8 mouse cellular contexts compared by ENCODE assay signal in genomic region chr7:131542115-131542871, GRCm38 (mm10). TPM values are rescaled to one million over a fixed set of nuclear protein-coding genes. Genes with fewer than 3 reads are reported as not detected.
DNase-seq lines count a peak whose midpoint lies in the region; ATAC-seq lines count a peak whose summit lies in the region.

Hmx3 (plus strand) TSS chr7:131542867.

- peaks cover 32% of the 10 kb centered on the region for H3K4me1 ChIP-seq in megakaryocyte, embryonic 14.5 days
- peaks cover 28% of the 10 kb centered on the region for H3K4me1 ChIP-seq in forebrain, embryonic 13.5 days
- H3K4me1 ChIP-seq in limb, embryonic 10.5 days, result peaks cover 32% of the 10 kb centered on the region
- H3K4me1 ChIP-seq in neural tube, embryonic 14.5 days (ENCODE audit: control insufficient read depth, insufficient read depth, low read length), result peaks cover 16% of the 10 kb centered on the region

- no peak within 1 kb of the TSS for H3K27ac ChIP-seq in forebrain, embryonic 13.5 days
- peak within 1 kb of the TSS; percentile 51 for H3K27ac ChIP-seq in limb, embryonic 10.5 days
- H3K27ac ChIP-seq in neural tube, embryonic 14.5 days (ENCODE audit: low read depth, low read length), result peak within 1 kb of the TSS; percentile 16; the same call in 1 of the 2 replicates

- peak; percentile 75 for DNase-seq in limb, embryonic 10.5 days (ENCODE audit: low spot score)
- DNase-seq in right cerebral cortex, postnatal 25 days, result no peak
- no peak for DNase-seq in right cerebral cortex, postnatal 10 days (ENCODE audit: low spot score in 2 of 2)
- no peak for DNase-seq in gastrocnemius, adult 18-20 months (ENCODE audit: low spot score)

- peak within 1 kb of the TSS; percentile 80 for H3K4me3 ChIP-seq in megakaryocyte, embryonic 14.5 days (replicated peaks)
- peak within 1 kb of the TSS; percentile 34 for H3K4me3 ChIP-seq in forebrain, embryonic 13.5 days
- peak within 1 kb of the TSS; percentile 57 for H3K4me3 ChIP-seq in limb, embryonic 10.5 days
- H3K4me3 ChIP-seq in neural tube, embryonic 14.5 days (ENCODE audit: low read depth, low read length), result peak within 1 kb of the TSS; percentile 20

- H3K9me3 ChIP-seq in megakaryocyte, embryonic 14.5 days, result no peaks in the 10 kb centered on the region
- no peaks in the 10 kb centered on the region for H3K9me3 ChIP-seq in forebrain, embryonic 13.5 days (replicated peaks)
- H3K9me3 ChIP-seq in limb, embryonic 10.5 days (replicated peaks), result no peaks in the 10 kb centered on the region
- no peaks in the 10 kb centered on the region for H3K9me3 ChIP-seq in neural tube, embryonic 14.5 days (ENCODE audit: control insufficient read depth, low read length)

- ATAC-seq in megakaryocyte, adult 5-6 weeks (ENCODE audit: poor library complexity, severe bottlenecking), result no peak
- ATAC-seq in forebrain, embryonic 13.5 days, result peak; percentile 74
- ATAC-seq in neural tube, embryonic 14.5 days (ENCODE audit: low read depth), result peak; percentile 41; the same call in 1 of the 2 replicates

- peaks cover 94% of the 10 kb centered on the region for H3K27me3 ChIP-seq in megakaryocyte, embryonic 14.5 days (replicated peaks)
- H3K27me3 ChIP-seq in forebrain, embryonic 13.5 days, result peaks cover 99% of the 10 kb centered on the region
- peaks cover 100% of the 10 kb centered on the region for H3K27me3 ChIP-seq in limb, embryonic 10.5 days (ENCODE audit: low read depth, poor library complexity, severe bottlenecking)
- H3K27me3 ChIP-seq in neural tube, embryonic 14.5 days (ENCODE audit: control insufficient read depth, insufficient read depth, low read length), result peaks cover 58% of the 10 kb centered on the region

- peak within 1 kb of the TSS; percentile 40 for H3K9ac ChIP-seq in forebrain, embryonic 13.5 days
- H3K9ac ChIP-seq in neural tube, embryonic 14.5 days (replicated peaks; ENCODE audit: low read depth, low read length), result 0 out of 2 replicates have a peak within 1 kb of the TSS, but pooled peaks have one; percentile 16

- H3K4me2 ChIP-seq in forebrain, embryonic 13.5 days, result peak within 1 kb of the TSS; percentile 60
- H3K4me2 ChIP-seq in neural tube, embryonic 14.5 days (ENCODE audit: low read depth, low read length), result peak within 1 kb of the TSS; percentile 34

- H3K36me3 ChIP-seq in megakaryocyte, embryonic 14.5 days (replicated peaks; ENCODE audit: low read length), result no peaks in the 10 kb centered on the region
- H3K36me3 ChIP-seq in forebrain, embryonic 13.5 days (ENCODE audit: poor library complexity, severe bottlenecking), result no peaks in the 10 kb centered on the region
- no peaks in the 10 kb centered on the region for H3K36me3 ChIP-seq in limb, embryonic 10.5 days
- no peaks in the 10 kb centered on the region for H3K36me3 ChIP-seq in neural tube, embryonic 14.5 days (ENCODE audit: control insufficient read depth, insufficient read depth, low read length)

- WGBS in forebrain, embryonic 13.5 days, result under 1% methylated on average over 65 of the region's 65 CpGs
- under 1% methylated on average over 65 of the region's 65 CpGs for WGBS in limb, embryonic 10.5 days
- under 1% methylated on average over 59 of the region's 65 CpGs for WGBS in neural tube, embryonic 14.5 days

RNA-seq across cellular contexts. Expression of gene Hmx3, which starts in this region (rescaled TPM):
- not detected in 2 replicates for polyA plus RNA-seq in megakaryocyte, embryonic 14.5 days (2012; ENCODE audit: insufficient read depth, low replicate concordance)
- not detected in 2 replicates for total RNA-seq in megakaryocyte, adult 5-6 weeks (2015)
- total RNA-seq in megakaryocyte, adult 5-6 weeks (2017), result not detected in 2 replicates
- polyA plus RNA-seq in forebrain, embryonic 13.5 days (2015; fragmentation: Nextera tagmentation; extraction: Ambion mirVana), result 0.31 and 0.56 TPM in 2 replicates
- not detected in 2 replicates for polyA plus RNA-seq in limb, embryonic 10.5 days (2016; fragmentation: Nextera tagmentation; extraction: Ambion mirVana)
- 0.55 and 0.84 TPM in 2 replicates for polyA plus RNA-seq in neural tube, embryonic 14.5 days (2014; fragmentation: Nextera tagmentation; extraction: Ambion mirVana)
- total RNA-seq in gastrocnemius, adult 18-20 months (2021), result not detected

Comparison
In these comparisons a context has a peak if more than half of its experiments do, and no peak if none do; other contexts are left out.
1. Peak in ATAC-seq, H3K4me3 ChIP-seq, H3K9ac ChIP-seq and H3K4me2 ChIP-seq in forebrain, embryonic 13.5 days; RNA of the gene not detected or under 1 TPM.
2. Peak in DNase-seq, H3K4me3 ChIP-seq and H3K27ac ChIP-seq in limb, embryonic 10.5 days; RNA of the gene not detected or under 1 TPM.
3. Peak in ATAC-seq, H3K4me3 ChIP-seq, H3K27ac ChIP-seq, H3K9ac ChIP-seq and H3K4me2 ChIP-seq in neural tube, embryonic 14.5 days; RNA of the gene not detected or under 1 TPM.
4. H3K4me3 ChIP-seq: peak in every context shown above with its lines; median percentile 80 in megakaryocyte, embryonic 14.5 days; 57 in limb, embryonic 10.5 days; 34 in forebrain, embryonic 13.5 days; 20 in neural tube, embryonic 14.5 days.